Mouse (Mus musculus) cortical plate, adult 2 months (tissue): ENCODE data around the gene Foxp1. TPM values are rescaled to one million over a fixed set of nuclear protein-coding genes. Genes with fewer than 3 reads are reported as not detected.

Experiments
- H3K27ac ChIP-seq: fragments of 200-500 bp; 2 replicates; pipeline ENCODE4 v1.5.1; 2012; ENCODE audit warnings: low read length, control low read depth, inconsistent platforms; ENCODE audit not compliant: insufficient read depth
- H3K4me1 ChIP-seq: fragments of 200-500 bp; 2 replicates; pipeline ENCODE4 v1.6.1; 2011; ENCODE audit warnings: low read length; ENCODE audit not compliant: control insufficient read depth, insufficient read depth
- H3K4me3 ChIP-seq: fragments of 200-500 bp; 2 replicates; pipeline ENCODE4 v1.5.1; 2011; ENCODE audit warnings: mild to moderate bottlenecking, low read length, control low read depth; ENCODE audit not compliant: insufficient read depth
- CTCF ChIP-seq: fragments of 200-500 bp; IDR thresholded peaks from 2 replicates; pipeline ENCODE4 v1.5.1; 2011; ENCODE audit warnings: mild to moderate bottlenecking, control low read depth, low read length; ENCODE audit not compliant: insufficient read depth; ENCODE audit errors: extremely low read depth
- POLR2A ChIP-seq: fragments of 200-500 bp; IDR thresholded peaks from 2 replicates; pipeline ENCODE4 v1.6.1; 2011; ENCODE audit warnings: mild to moderate bottlenecking, low read length, control low read depth; ENCODE audit not compliant: insufficient read depth; ENCODE audit errors: extremely low read depth
- polyA plus RNA-seq: library from polyadenylated mRNA; depleted of rRNA; stranded (reverse); fragments of >200 nt; gene quantifications from 2 replicates; pipeline ENCODE4 v1.2.3, GENCODE M21; 2012

The Foxp1 gene
- polyA plus RNA-seq, 1 experiment, result 99.2 TPM

GRCm38 (mm10) chr6:98993231-98993630 lies 529.3 kb downstream of the Foxp1 start:
- no peak overlapping the region for H3K27ac ChIP-seq
- TF ChIP-seq POLR2A (no peak), CTCF (no peak)
- H3K4me3 ChIP-seq, result no peak overlapping the region
- peaks cover 2% of the 10 kb centered on the region for H3K4me1 ChIP-seq

- Histone ChIP-seq H3K4me1 (peaks cover 1% of the 10 kb centered on the region), H3K4me3 (no peak overlapping the region), H3K27ac (no peak overlapping the region)
- TF ChIP-seq POLR2A (no peak), CTCF (no peak)
Measured at GRCm38 (mm10) chr6:98992772-98993147, 529.8 kb downstream of the Foxp1 start.

- no peak overlapping the region for H3K27ac ChIP-seq
- H3K4me1 ChIP-seq, result no peaks in the 10 kb centered on the region; the same call in 1 of the 2 replicates
- no peak for TF ChIP-seq POLR2A
- TF ChIP-seq CTCF, result no peak
- no peak overlapping the region for H3K4me3 ChIP-seq
Measured at GRCm38 (mm10) chr6:98991900-98992771, 530.4 kb downstream of the Foxp1 start.

- Histone ChIP-seq H3K4me3 (no peak overlapping the region), H3K27ac (no peak overlapping the region), H3K4me1 (peaks cover 5% of the 10 kb centered on the region)
- no peak for TF ChIP-seq POLR2A
- no peak for TF ChIP-seq CTCF
Measured at GRCm38 (mm10) chr6:98987533-98988169, 534.9 kb downstream of the Foxp1 start.

- TF ChIP-seq CTCF, result no peak
- TF ChIP-seq POLR2A, result no peak
- Histone ChIP-seq H3K4me1 (peaks cover 5% of the 10 kb centered on the region), H3K4me3 (no peak overlapping the region), H3K27ac (no peak overlapping the region)
Measured at GRCm38 (mm10) chr6:98985452-98985851, 537.1 kb downstream of the Foxp1 start.

GRCm38 (mm10) chr6:98984626-98985025 lies 537.9 kb downstream of the Foxp1 start:
- TF ChIP-seq POLR2A (no peak), CTCF (no peak)
- H3K4me3 ChIP-seq, result no peak overlapping the region
- peaks cover 5% of the 10 kb centered on the region for H3K4me1 ChIP-seq
- no peak overlapping the region for H3K27ac ChIP-seq

GRCm38 (mm10) chr6:98984026-98984425 lies 538.5 kb downstream of the Foxp1 start:
- no peak for TF ChIP-seq POLR2A
- no peak for TF ChIP-seq CTCF
- Histone ChIP-seq H3K27ac (no peak overlapping the region), H3K4me3 (no peak overlapping the region), H3K4me1 (peaks cover 5% of the 10 kb centered on the region)

GRCm38 (mm10) chr6:98983311-98983838 lies 539.1 kb downstream of the Foxp1 start:
- TF ChIP-seq POLR2A (no peak), CTCF (no peak)

GRCm38 (mm10) chr6:98981265-98981664 lies 541.3 kb downstream of the Foxp1 start:
- no peak overlapping the region for H3K4me3 ChIP-seq
- peaks cover 5% of the 10 kb centered on the region for H3K4me1 ChIP-seq
- no peak overlapping the region for H3K27ac ChIP-seq
- TF ChIP-seq POLR2A (no peak), CTCF (no peak)

More at GRCm38 (mm10) chr6:98983311-98983838, 539.1 kb downstream of the Foxp1 start:
- H3K4me1 ChIP-seq, result peaks cover 5% of the 10 kb centered on the region
- H3K27ac ChIP-seq, result no peak overlapping the region
- no peak overlapping the region for H3K4me3 ChIP-seq

- Histone ChIP-seq H3K4me3 (no peak overlapping the region), H3K27ac (no peak overlapping the region), H3K4me1 (peaks cover 3% of the 10 kb centered on the region; the same call in 1 of the 2 replicates)
- TF ChIP-seq CTCF, result no peak
- TF ChIP-seq POLR2A, result no peak
Measured at GRCm38 (mm10) chr6:98980432-98980831, 542.1 kb downstream of the Foxp1 start.
